Mouse (Mus musculus) neural tube, embryonic 11.5 days (tissue): ENCODE measurements around the gene Vwc2. TPM values are rescaled to one million over a fixed set of nuclear protein-coding genes. Genes with fewer than 3 reads are reported as not detected.
A peak's percentile ranks its signal among the peaks of the same experiment; 100 is the strongest.

Experiments
- ATAC-seq: fragments of 200-750 bp; cut with Nextera tagmentation; 2 replicates; pipeline ENCODE4 v1.8.0; 2017; ENCODE audit warnings: moderate number of reproducible peaks, mild to moderate bottlenecking, moderate TSS enrichment, moderate library complexity; ENCODE audit not compliant: insufficient read depth, low FRiP score, low TSS enrichment
- DNase-seq: peaks from one replicate; pipeline ENCODE4 v3.0.0-alpha.2; 2015; ENCODE audit warnings: low spot score
- H3K27ac ChIP-seq: fragments of 300-500 bp; sonication (generic); 2 replicates; pipeline ENCODE4 v1.5.1; 2014; ENCODE audit warnings: low read depth, mild to moderate bottlenecking, low read length
- H3K27me3 ChIP-seq: fragments of 300-500 bp; sonication (generic); 2 replicates; pipeline ENCODE4 v1.6.1; 2014; ENCODE audit warnings: mild to moderate bottlenecking, low read length, mixed read lengths; ENCODE audit not compliant: control insufficient read depth, insufficient read depth
- H3K36me3 ChIP-seq: fragments of 300-500 bp; sonication (generic); 2 replicates; pipeline ENCODE4 v1.6.1; 2014; ENCODE audit warnings: mild to moderate bottlenecking, low read length, moderate library complexity, mixed read lengths; ENCODE audit not compliant: control insufficient read depth, insufficient read depth
- H3K4me1 ChIP-seq: fragments of 300-500 bp; sonication (generic); 2 replicates; pipeline ENCODE4 v1.6.1; 2014; ENCODE audit warnings: low read length, mixed read lengths; ENCODE audit not compliant: control insufficient read depth, insufficient read depth
- H3K4me2 ChIP-seq: fragments of 300-500 bp; sonication (generic); 2 replicates; pipeline ENCODE4 v1.6.1; 2014; ENCODE audit warnings: low read depth, mild to moderate bottlenecking, moderate library complexity
- H3K4me3 ChIP-seq: fragments of 300-500 bp; sonication (generic); 2 replicates; pipeline ENCODE4 v1.5.1; 2014; ENCODE audit warnings: low read depth, low read length
- H3K9ac ChIP-seq: fragments of 300-500 bp; sonication (generic); 2 replicates; pipeline ENCODE4 v1.6.1; 2014; ENCODE audit warnings: mild to moderate bottlenecking, low read length
- H3K9me3 ChIP-seq: fragments of 300-500 bp; sonication (generic); 2 replicates; pipeline ENCODE4 v1.6.1; 2016; ENCODE audit warnings: low read length; ENCODE audit not compliant: control insufficient read depth
- WGBS: fragments of 180-500 bp; shearing (Covaris S2); extraction: QIAGEN DNeasy Blood & Tissue Kit; methylation state at CpG from one replicate; pipeline ENCODE4 v1.1.7; 2014; 5-methylcytosine and 5-hydroxymethylcytosine counted together
- polyA plus RNA-seq: library from polyadenylated mRNA; unstranded; fragments of >200 nt; fragmentation: Nextera tagmentation; extraction: Ambion mirVana; gene quantifications from 2 replicates; pipeline ENCODE4 v1.2.1, GENCODE M21; 2014

The Vwc2 gene
- polyA plus RNA-seq, 1 experiment from 2014 or later = 0.61 TPM

DNA sequence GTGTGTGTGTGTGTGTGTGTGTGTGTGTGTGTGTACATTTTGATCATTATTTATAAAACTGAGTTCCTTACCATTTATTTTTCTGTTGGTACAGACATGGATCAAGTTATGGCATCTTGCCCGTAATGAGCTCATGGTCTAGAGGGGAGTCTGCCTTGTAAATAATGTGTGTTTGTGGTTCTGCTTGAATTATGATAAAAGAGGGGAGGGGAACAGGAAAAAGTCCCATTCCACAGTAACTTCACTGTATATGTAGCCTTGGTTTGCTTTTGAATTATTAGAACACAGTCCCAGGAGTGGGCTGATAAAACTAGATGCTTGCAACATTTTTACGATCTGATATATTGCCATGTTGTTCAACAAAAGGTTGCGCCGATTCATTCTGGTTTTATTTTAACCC lies 57.4 kb downstream of the Vwc2 start:
- H3K4me2 ChIP-seq = no peak overlapping the region
- no peak for DNase-seq

DNA sequence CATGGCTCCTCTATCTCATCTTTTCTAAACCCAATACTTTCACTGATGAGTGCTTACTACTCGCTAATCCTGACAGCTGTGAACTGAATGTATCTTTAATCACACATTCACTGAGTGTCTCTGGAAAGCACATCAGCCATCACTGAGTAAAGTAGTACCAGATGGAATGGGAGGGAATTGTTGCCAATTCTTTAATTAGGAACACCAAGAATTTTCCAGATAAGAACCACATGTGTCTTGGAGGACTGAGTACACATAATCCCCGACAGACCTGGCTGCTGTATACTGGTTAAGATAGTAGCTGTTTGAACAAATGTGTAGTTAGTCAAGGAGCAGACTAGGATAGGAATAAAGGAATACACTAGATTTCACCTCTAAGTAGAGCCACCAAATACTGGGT lies 61.2 kb downstream of the Vwc2 start:
- Histone ChIP-seq H3K9me3 (no peaks in the 10 kb centered on the region), H3K27ac (no peak overlapping the region), H3K4me3 (no peak overlapping the region), H3K36me3 (no peaks in the 10 kb centered on the region), H3K9ac (no peak overlapping the region), H3K27me3 (no peaks in the 10 kb centered on the region), H3K4me2 (no peak overlapping the region), H3K4me1 (no peaks in the 10 kb centered on the region)
- DNase-seq = no peak
- WGBS = 72% methylated on average over 2 of the region's 2 CpGs
- no peak for ATAC-seq

More for the DNA sequence above, 57.4 kb downstream of the Vwc2 start:
- no peaks in the 10 kb centered on the region for H3K4me1 ChIP-seq
- no peaks in the 10 kb centered on the region for H3K27me3 ChIP-seq
- no peak overlapping the region for H3K27ac ChIP-seq
- 85% methylated on average over 4 of the region's 4 CpGs for WGBS
- no peak overlapping the region for H3K4me3 ChIP-seq
- no peaks in the 10 kb centered on the region for H3K9me3 ChIP-seq
- H3K36me3 ChIP-seq = no peaks in the 10 kb centered on the region
- ATAC-seq = no peak
- H3K9ac ChIP-seq = no peak overlapping the region

DNA sequence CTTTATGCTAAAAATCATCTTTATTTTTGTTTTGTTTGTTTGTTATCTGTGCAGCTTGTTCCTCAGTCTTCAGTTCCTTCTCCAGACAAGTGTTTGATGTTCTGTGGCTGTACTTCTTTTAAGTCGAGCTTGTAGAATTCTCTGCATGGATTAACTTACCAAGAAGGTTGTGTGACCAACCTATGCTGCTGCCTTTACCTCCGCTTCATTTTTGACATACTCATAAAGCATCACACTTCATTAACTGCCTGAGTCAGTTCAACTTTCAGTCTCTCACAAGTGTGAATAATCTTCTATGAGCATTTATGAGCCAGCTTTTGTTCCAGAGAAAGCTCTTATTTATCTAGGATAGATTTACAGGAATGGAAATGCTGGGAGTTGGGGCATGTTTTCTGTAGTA lies 68.7 kb downstream of the Vwc2 start:
- whole genome bisulfite sequencing = 70% methylated on average over 2 of the region's 2 CpGs
- H3K9me3 ChIP-seq = no peaks in the 10 kb centered on the region
- no peaks in the 10 kb centered on the region for H3K36me3 ChIP-seq
- H3K4me3 ChIP-seq = no peak overlapping the region
- no peak overlapping the region for H3K27ac ChIP-seq
- no peaks in the 10 kb centered on the region for H3K4me1 ChIP-seq
- DNase-seq (no peak), ATAC-seq (no peak)
- no peaks in the 10 kb centered on the region for H3K27me3 ChIP-seq
- no peak overlapping the region for H3K9ac ChIP-seq
- H3K4me2 ChIP-seq = no peak overlapping the region

DNA sequence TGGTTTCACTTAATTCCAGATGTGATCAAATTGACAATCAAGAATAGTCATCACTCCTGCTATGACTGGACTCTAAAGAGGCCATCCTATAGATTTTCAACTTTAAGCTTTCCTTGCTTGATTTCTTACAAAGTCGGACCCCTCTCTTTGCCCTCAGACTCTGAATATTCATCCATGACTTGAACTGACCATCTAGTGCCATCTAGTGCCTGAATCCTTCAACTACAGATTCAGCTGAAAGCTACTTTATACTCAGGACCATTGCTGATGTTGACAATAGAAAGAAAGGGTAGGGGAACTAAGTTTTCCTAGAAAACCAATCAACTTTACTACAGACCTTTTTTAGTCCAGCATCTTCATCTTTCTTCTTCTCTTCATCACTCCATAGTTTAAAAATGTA lies 109.1 kb downstream of the Vwc2 start:
- 9% methylated on average over 1 of the region's 1 CpGs for WGBS
- Histone ChIP-seq H3K9me3 (no peaks in the 10 kb centered on the region), H3K36me3 (no peaks in the 10 kb centered on the region), H3K9ac (no peak overlapping the region), H3K4me1 (no peaks in the 10 kb centered on the region), H3K27ac (no peak overlapping the region), H3K27me3 (no peaks in the 10 kb centered on the region), H3K4me2 (no peak overlapping the region), H3K4me3 (no peak overlapping the region)
- ATAC-seq (peak; percentile 56), DNase-seq (peak; percentile 16)

DNA sequence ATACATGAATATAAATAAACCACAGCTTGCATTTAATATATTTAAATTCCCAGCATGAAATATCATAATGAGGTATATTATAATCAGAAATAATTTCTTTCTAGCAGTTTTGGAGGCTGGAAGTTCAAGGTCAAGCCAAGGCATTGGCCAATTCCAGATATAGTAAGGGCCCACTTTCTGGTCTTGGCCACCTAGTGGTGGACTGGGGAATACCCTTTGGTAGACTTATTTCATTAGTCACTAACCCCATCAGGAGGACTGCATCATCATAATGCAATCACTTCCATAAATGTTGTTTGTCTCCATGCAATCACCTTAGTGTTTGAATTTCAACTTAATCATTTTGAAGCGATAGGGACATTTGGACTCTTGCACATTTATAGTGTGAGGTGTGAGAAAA lies 125.3 kb downstream of the Vwc2 start:
- DNase-seq (no peak), ATAC-seq (no peak)
- no peak overlapping the region for H3K27ac ChIP-seq
- 94% methylated on average over 1 of the region's 1 CpGs for WGBS
- no peaks in the 10 kb centered on the region for H3K27me3 ChIP-seq
- no peak overlapping the region for H3K4me3 ChIP-seq
- H3K9ac ChIP-seq = no peak overlapping the region
- H3K9me3 ChIP-seq = no peaks in the 10 kb centered on the region
- H3K36me3 ChIP-seq = no peaks in the 10 kb centered on the region
- H3K4me2 ChIP-seq = no peak overlapping the region
- H3K4me1 ChIP-seq = no peaks in the 10 kb centered on the region

DNA sequence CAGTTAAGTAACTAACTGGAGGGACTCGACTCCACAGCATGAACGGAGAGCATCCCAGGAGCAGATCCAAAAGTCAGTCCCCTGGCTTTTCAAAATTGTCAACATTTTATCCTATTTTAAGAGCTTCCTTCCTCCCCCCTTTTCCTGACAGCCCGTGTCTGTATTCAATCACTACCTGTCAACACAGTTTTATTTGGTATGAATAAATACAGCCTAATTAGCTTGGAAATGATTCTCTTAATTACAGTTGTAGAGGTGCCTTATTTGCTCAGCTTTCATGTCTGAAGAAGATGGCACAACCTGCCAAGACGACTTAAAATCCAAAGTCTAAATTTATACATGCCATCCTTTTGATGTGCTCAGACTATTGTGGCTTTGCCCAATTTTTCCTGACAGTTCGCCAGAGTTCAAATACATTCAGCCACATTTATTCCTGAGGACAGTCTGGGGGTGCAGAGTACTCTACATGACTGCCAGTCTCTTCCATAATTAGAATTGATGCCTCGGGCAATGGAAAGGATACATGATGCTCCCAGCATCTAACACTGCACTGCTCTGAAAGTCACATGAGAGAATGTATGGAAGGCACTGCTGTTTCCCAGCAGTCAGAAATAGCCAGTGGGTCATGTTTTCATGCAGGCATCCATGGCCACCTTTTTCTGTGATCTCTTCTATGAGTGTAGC lies 128.8 kb downstream of the Vwc2 start:
- Histone ChIP-seq H3K27ac (no peak overlapping the region), H3K9ac (no peak overlapping the region), H3K4me3 (no peak overlapping the region), H3K4me2 (no peak overlapping the region), H3K36me3 (no peaks in the 10 kb centered on the region), H3K4me1 (no peaks in the 10 kb centered on the region), H3K27me3 (no peaks in the 10 kb centered on the region), H3K9me3 (no peaks in the 10 kb centered on the region)
- WGBS = 85% methylated on average over 6 of the region's 6 CpGs
- no peak for DNase-seq
- ATAC-seq = no peak

DNA sequence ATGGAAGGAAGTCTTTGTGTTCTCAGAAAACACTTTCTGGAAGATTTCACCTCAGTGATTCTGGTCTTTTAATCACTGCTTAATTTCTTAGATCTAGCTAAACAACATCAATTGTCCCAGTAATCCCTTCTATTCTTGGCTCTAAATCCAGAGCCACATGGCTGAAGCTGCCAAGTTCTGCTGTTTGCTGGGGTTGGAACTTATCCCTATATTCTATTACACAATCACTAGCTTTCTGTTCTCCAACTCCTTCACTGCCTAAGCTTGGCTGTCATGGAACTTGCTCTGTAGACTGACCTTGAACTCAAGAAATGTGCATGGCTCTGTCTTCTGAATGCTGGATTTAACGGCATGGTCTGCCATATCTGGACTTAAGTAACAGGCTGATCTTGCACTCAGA lies 143.3 kb downstream of the Vwc2 start:
- Histone ChIP-seq H3K4me1 (no peaks in the 10 kb centered on the region), H3K9me3 (no peaks in the 10 kb centered on the region), H3K4me3 (no peak overlapping the region), H3K4me2 (no peak overlapping the region), H3K36me3 (no peaks in the 10 kb centered on the region), H3K27me3 (no peaks in the 10 kb centered on the region), H3K9ac (no peak overlapping the region), H3K27ac (no peak overlapping the region)
- DNase-seq (no peak), ATAC-seq (no peak)
- 94% methylated on average over 1 of the region's 1 CpGs for WGBS

DNA sequence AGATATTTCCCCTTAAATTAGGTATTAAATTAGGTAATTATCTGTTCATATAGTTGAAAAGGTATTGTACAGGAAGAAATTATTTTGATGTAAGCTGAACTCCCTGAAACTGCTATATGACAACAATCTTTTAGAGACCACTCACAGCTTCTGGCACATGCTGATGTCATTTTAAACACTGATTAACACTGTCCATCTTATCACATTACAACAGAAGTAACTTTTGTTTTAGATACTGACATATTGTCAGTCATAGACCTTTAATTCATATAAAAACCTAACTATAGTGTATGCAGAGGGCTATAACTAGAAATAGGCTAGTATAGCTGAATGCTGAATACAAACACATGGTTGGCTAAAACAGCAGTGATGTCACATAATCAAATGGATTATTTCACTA lies 166.1 kb downstream of the Vwc2 start:
- H3K4me3 ChIP-seq = no peak overlapping the region
- H3K27me3 ChIP-seq = no peaks in the 10 kb centered on the region
- ATAC-seq = no peak
- H3K4me1 ChIP-seq = no peaks in the 10 kb centered on the region
- no peak overlapping the region for H3K4me2 ChIP-seq
- DNase-seq = no peak
- H3K9me3 ChIP-seq = no peaks in the 10 kb centered on the region
- no peaks in the 10 kb centered on the region for H3K36me3 ChIP-seq
- H3K27ac ChIP-seq = no peak overlapping the region
- H3K9ac ChIP-seq = no peak overlapping the region

DNA sequence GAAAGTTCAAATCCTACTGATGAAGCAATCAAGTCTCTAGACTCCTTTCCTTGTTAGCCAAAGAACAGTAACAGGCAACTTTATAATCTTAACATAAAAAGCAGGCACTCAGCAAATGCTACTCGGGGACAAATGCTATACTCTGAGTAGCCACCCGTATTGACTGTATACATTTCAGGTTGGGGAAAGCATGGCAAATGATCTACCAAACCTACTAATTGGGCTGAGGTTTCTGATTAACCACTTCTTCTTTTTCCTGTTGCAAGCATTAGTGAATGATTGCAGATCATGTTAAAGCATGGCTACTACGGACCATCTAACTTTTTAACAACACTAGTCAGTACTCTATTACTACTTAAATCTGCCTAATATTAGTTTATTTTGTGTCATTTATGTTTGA lies 169.5 kb downstream of the Vwc2 start:
- DNase-seq (no peak), ATAC-seq (no peak)
- Histone ChIP-seq H3K4me3 (no peak overlapping the region), H3K9me3 (no peaks in the 10 kb centered on the region), H3K27me3 (no peaks in the 10 kb centered on the region), H3K4me1 (no peaks in the 10 kb centered on the region), H3K9ac (no peak overlapping the region), H3K36me3 (no peaks in the 10 kb centered on the region), H3K27ac (no peak overlapping the region), H3K4me2 (no peak overlapping the region)
- 89% methylated on average over 3 of the region's 3 CpGs for WGBS
